12 mouse cellular contexts compared by ENCODE assay signal in genomic region chr11:59364417-59364816, GRCm38 (mm10). TPM values are rescaled to one million over a fixed set of nuclear protein-coding genes. Genes with fewer than 3 reads are reported as not detected.
DNase-seq lines count a peak whose midpoint lies in the region; ATAC-seq and TF ChIP-seq lines count a peak whose summit lies in the region.
"Had no signal": no experiment of that assay in that cellular context is flagged by ENCODE, and none has a peak within 500 bp of the region (broad histone marks: within the 10 kb centered on the region; RNA-seq: fewer than 3 reads in every experiment).

No protein-coding gene starts in this region.

- no peak for TF ChIP-seq CTCF in stomach, postnatal 0 days (IDR thresholded peaks at IDR 0.05; ENCODE audit: low read depth)

- H3K9me3 ChIP-seq in kidney, embryonic 15.5 days (replicated peaks): no peaks in the 10 kb centered on the region
- H3K9me3 ChIP-seq in stomach, postnatal 0 days (ENCODE audit: control insufficient read depth, low read length): no peaks in the 10 kb centered on the region

- H3K36me3 ChIP-seq in kidney, embryonic 15.5 days: no peaks in the 10 kb centered on the region
- H3K36me3 ChIP-seq in stomach, postnatal 0 days (ENCODE audit: control insufficient read depth, insufficient read depth, low read length): no peaks in the 10 kb centered on the region

- peaks cover 27% of the 10 kb centered on the region for H3K4me1 ChIP-seq in kidney, embryonic 15.5 days
- peaks cover 3% of the 10 kb centered on the region; the same call in 1 of the 2 replicates for H3K4me1 ChIP-seq in stomach, postnatal 0 days (replicated peaks; ENCODE audit: control insufficient read depth, insufficient read depth)

- peak; percentile 36 for DNase-seq in gastrocnemius, postnatal 10 days
- DNase-seq in gastrocnemius, adult 8-10 months (ENCODE audit: low spot score in 2 of 2): no peak
- DNase-seq in kidney, adult 18-20 months: no peak
- peak; percentile 62 to 73 for DNase-seq in urinary bladder, postnatal 4 days (ENCODE audit: low spot score in 2 of 2)
- no peak for DNase-seq in urinary bladder, postnatal 25 days (ENCODE audit: low spot score)
- DNase-seq in stomach, postnatal 0 days (ENCODE audit: low spot score): peak; percentile 23
- DNase-seq in cerebellum, postnatal 10 days: no peak
- DNase-seq: cerebellum, postnatal 14 days had no signal

- no peak overlapping the region for H3K9ac ChIP-seq in kidney, embryonic 15.5 days
- no peak overlapping the region for H3K9ac ChIP-seq in stomach, postnatal 0 days (ENCODE audit: low read length)

- H3K27me3 ChIP-seq in kidney, embryonic 15.5 days: no peaks in the 10 kb centered on the region
- no peaks in the 10 kb centered on the region for H3K27me3 ChIP-seq in stomach, postnatal 0 days (ENCODE audit: control insufficient read depth, insufficient read depth, low read length)

- no peak overlapping the region for H3K4me3 ChIP-seq in kidney, embryonic 15.5 days (replicated peaks)
- H3K4me3 ChIP-seq in stomach, postnatal 0 days (ENCODE audit: low read depth, low read length): no peak overlapping the region

- ATAC-seq in kidney, embryonic 15.5 days (replicated peaks; ENCODE audit: low FRiP score): peak; percentile 56; the same call in 1 of the 2 replicates
- peak; percentile 71; the same call in 1 of the 2 replicates for ATAC-seq in stomach, postnatal 0 days (ENCODE audit: low FRiP score, low TSS enrichment)

- no peak for TF ChIP-seq EP300 in stomach, postnatal 0 days (optimal IDR thresholded peaks at IDR 0.05)

- H3K27ac ChIP-seq in kidney, embryonic 15.5 days: peak overlapping the region; percentile 13; the same call in 1 of the 2 replicates
- H3K27ac ChIP-seq in stomach, postnatal 0 days (replicated peaks): peak overlapping the region; percentile 87

- WGBS in kidney, embryonic 15.5 days: 42% methylated on average over 3 of the region's 3 CpGs
- 46% methylated on average over 3 of the region's 3 CpGs for WGBS in stomach, postnatal 0 days

- no peak overlapping the region for H3K4me2 ChIP-seq in kidney, embryonic 15.5 days
- H3K4me2 ChIP-seq in stomach, postnatal 0 days (replicated peaks; ENCODE audit: low read depth): no peak overlapping the region

RNA-seq across cellular contexts. Expression of gene Prss38, which starts 11.0 kb away (rescaled TPM):
- total RNA-seq in gastrocnemius, postnatal 10 days (2021): not detected
- total RNA-seq in gastrocnemius, adult 8-10 months (2022): not detected
- not detected in 2 replicates for polyA plus RNA-seq in kidney, embryonic 15.5 days (2015; fragmentation: Nextera tagmentation; extraction: Ambion mirVana)
- 0.07 TPM in 1 of 2 replicates, not detected in the other for polyA plus RNA-seq in stomach, postnatal 0 days (2015; fragmentation: Nextera tagmentation; extraction: Ambion mirVana)
- total RNA-seq: adrenal gland, postnatal 4 days; left cerebral cortex, adult 8-10 months had no signal
- polyA plus RNA-seq: C2C12 had no signal

RNA-seq across cellular contexts. Expression of gene Wnt9a, which starts 57.7 kb away (rescaled TPM):
- total RNA-seq in gastrocnemius, postnatal 10 days (2021): 10 to 100 TPM; 11.1 to 11.8 TPM
- total RNA-seq in gastrocnemius, adult 8-10 months (2022): 10 to 100 TPM in 1 of 4 experiments, 1 to 10 TPM in 3; 8.9 to 13.2 (median 9.5) TPM
- 1.6 and 2.1 TPM in 2 replicates for polyA plus RNA-seq in kidney, embryonic 15.5 days (2015; fragmentation: Nextera tagmentation; extraction: Ambion mirVana)
- 2.3 and 2.8 TPM in 2 replicates for polyA plus RNA-seq in stomach, postnatal 0 days (2015; fragmentation: Nextera tagmentation; extraction: Ambion mirVana)

Comparison
In these comparisons a context has a peak if more than half of its experiments do, and no peak if none do; other contexts are left out.
1. DNase-seq: peak in gastrocnemius, postnatal 10 days (single experiment), urinary bladder, postnatal 4 days (2 of 2) and stomach, postnatal 0 days (single experiment); none in gastrocnemius, adult 8-10 months (0 of 2), kidney, adult 18-20 months (single experiment), urinary bladder, postnatal 25 days (single experiment) and cerebellum, postnatal 10 days (0 of 2).